Mouse (Mus musculus) intestine, embryonic 15.5 days (tissue): ENCODE measurements around the gene Klrb1. TPM values are rescaled to one million over a fixed set of nuclear protein-coding genes. Genes with fewer than 3 reads are reported as not detected.
A peak's percentile ranks its signal among the peaks of the same experiment; 100 is the strongest.
"Not testable (repeated sequence)": the region's sequence is repeated elsewhere in the genome, so short reads cannot be mapped to it uniquely, and the experiment has no call there.

Experiments
- ATAC-seq: fragments of 200-750 bp; cut with Nextera tagmentation; 2 replicates; pipeline ENCODE4 v1.8.0; 2017; ENCODE audit warnings: moderate TSS enrichment, moderate library complexity
- H3K27ac ChIP-seq: fragments of 300-500 bp; sonication (generic); 2 replicates; pipeline ENCODE4 v1.5.1; 2015; ENCODE audit warnings: mild to moderate bottlenecking, inconsistent platforms
- H3K27me3 ChIP-seq: fragments of 300-500 bp; sonication (generic); replicated peaks from 2 replicates; pipeline ENCODE4 v1.6.1; 2015; ENCODE audit warnings: inconsistent platforms
- H3K36me3 ChIP-seq: fragments of 300-500 bp; sonication (generic); 2 replicates; pipeline ENCODE4 v1.6.1; 2015; ENCODE audit warnings: inconsistent platforms
- H3K4me1 ChIP-seq: fragments of 300-500 bp; sonication (generic); replicated peaks from 2 replicates; pipeline ENCODE4 v1.6.1; 2015; ENCODE audit warnings: inconsistent platforms
- H3K4me2 ChIP-seq: fragments of 300-500 bp; sonication (generic); replicated peaks from 2 replicates; pipeline ENCODE4 v1.6.1; 2015; ENCODE audit warnings: mild to moderate bottlenecking, inconsistent platforms
- H3K4me3 ChIP-seq: fragments of 300-500 bp; sonication (generic); replicated peaks from 2 replicates; pipeline ENCODE4 v1.5.1; 2015; ENCODE audit warnings: inconsistent platforms
- H3K9ac ChIP-seq: fragments of 300-500 bp; sonication (generic); 2 replicates; pipeline ENCODE4 v1.6.1; 2015; ENCODE audit warnings: inconsistent platforms
- H3K9me3 ChIP-seq: fragments of 300-500 bp; sonication (generic); 2 replicates; pipeline ENCODE4 v1.6.1; 2016; ENCODE audit warnings: inconsistent platforms
- WGBS: fragments of 180-500 bp; shearing (Covaris S2); methylation state at CpG from one replicate; pipeline ENCODE4 v1.1.7; 2015; 5-methylcytosine and 5-hydroxymethylcytosine counted together
- polyA plus RNA-seq: library from polyadenylated mRNA; unstranded; fragments of >200 nt; fragmentation: Nextera tagmentation; extraction: Ambion mirVana; gene quantifications from 2 replicates; pipeline ENCODE4 v1.2.1, GENCODE M21; 2015

The Klrb1 gene
- polyA plus RNA-seq: not detected in 2 replicates

GRCm38 (mm10) chr6:128722959-128723358 is at the start of gene Klrb1:
Klrb1 (minus strand) TSS chr6:128723059.
- Histone ChIP-seq H3K36me3 (no peaks in the 10 kb centered on the region), H3K27ac (no peak within 1 kb of the TSS), H3K27me3 (no peaks in the 10 kb centered on the region), H3K4me3 (no peak within 1 kb of the TSS), H3K4me2 (no peak within 1 kb of the TSS), H3K4me1 (no peaks in the 10 kb centered on the region), H3K9me3 (no peaks in the 10 kb centered on the region), H3K9ac (no peak within 1 kb of the TSS)
- whole genome bisulfite sequencing: 82% methylated on average over 4 of the region's 4 CpGs
- no peak for ATAC-seq

- H3K9me3 ChIP-seq: no peaks in the 10 kb centered on the region
- H3K4me3 ChIP-seq: no peak overlapping the region
- WGBS: 65% methylated on average over 10 of the region's 10 CpGs
- peak; percentile 50 for ATAC-seq
- no peak overlapping the region for H3K27ac ChIP-seq
- peak overlapping the region; percentile 7 for H3K4me2 ChIP-seq
- no peaks in the 10 kb centered on the region for H3K36me3 ChIP-seq
- H3K4me1 ChIP-seq: no peaks in the 10 kb centered on the region
- no peak overlapping the region for H3K9ac ChIP-seq
- no peaks in the 10 kb centered on the region for H3K27me3 ChIP-seq
Measured at GRCm38 (mm10) chr6:128769481-128770253, 46.8 kb upstream of the Klrb1 start.

GRCm38 (mm10) chr6:128768047-128768446 is 45.2 kb upstream of the Klrb1 start:
- H3K4me1 ChIP-seq: no peaks in the 10 kb centered on the region
- H3K4me2 ChIP-seq: no peak overlapping the region
- H3K36me3 ChIP-seq: no peaks in the 10 kb centered on the region
- H3K9ac ChIP-seq: no peak overlapping the region
- no peak for ATAC-seq
- H3K27me3 ChIP-seq: no peaks in the 10 kb centered on the region
- no peak overlapping the region for H3K4me3 ChIP-seq
- no peaks in the 10 kb centered on the region for H3K9me3 ChIP-seq
- WGBS: 78% methylated on average over 4 of the region's 4 CpGs
- no peak overlapping the region for H3K27ac ChIP-seq

DNA sequence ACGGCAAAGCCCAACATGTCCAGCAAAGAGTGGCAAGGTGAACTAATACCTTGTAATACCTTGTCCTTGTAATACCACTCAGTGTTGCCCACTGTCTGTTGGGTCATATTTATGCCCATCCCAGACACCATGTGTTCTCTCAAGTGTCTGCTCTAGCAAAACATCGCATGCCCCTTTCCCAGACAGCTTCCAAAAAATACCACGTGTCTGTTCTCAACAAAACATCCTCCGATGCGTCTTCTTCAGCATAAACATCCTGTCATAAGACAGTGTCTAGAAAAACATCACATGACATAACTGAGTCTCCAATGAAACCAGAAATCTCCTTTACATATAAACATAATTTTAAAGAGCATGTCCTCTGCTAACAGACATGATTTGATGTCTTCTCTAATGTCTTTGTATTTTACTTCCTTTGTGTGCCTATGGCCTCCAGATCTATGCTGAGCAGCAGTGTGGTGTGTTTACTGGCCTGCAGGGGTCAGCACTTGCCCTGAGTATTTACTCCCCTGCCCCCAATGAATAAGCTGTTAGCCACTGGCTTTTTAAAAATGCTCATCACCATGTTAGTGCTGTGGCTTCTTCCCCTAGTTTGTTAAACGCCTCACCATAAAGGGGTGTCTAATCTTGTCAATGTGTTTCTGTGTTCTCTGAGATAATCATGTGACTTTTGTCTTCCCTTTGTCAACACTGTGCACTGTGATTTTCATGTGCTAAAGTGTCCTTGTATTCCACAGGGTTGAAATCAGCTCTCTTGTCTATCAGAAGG is 43.8 kb upstream of the Klrb1 start:
- H3K4me1 ChIP-seq, H3K9me3 ChIP-seq, H3K27me3 ChIP-seq, H3K4me3 ChIP-seq, H3K27ac ChIP-seq, H3K36me3 ChIP-seq, H3K9ac ChIP-seq, ATAC-seq, H3K4me2 ChIP-seq: not testable (repeated sequence)
- WGBS: 44% methylated on average over 6 of the region's 6 CpGs

DNA sequence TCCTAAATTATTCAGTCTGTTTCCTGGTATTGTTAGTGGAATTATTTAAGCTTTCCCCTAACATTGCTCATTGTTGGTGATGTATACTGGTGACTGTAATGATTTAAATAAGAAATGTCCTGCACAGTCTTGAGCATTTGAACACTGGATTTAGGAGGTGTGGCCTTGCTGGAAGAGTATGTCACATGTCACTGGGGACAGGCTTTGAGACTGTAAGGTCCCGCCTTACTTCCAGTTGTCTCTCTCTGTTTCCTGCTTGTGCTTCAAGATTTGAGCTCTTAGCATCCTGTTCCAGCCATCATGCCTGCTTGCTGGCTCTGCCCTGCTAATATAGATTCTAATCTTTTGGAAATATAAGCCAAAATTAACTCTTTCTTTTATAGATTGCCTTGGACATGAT is 42.4 kb upstream of the Klrb1 start:
- H3K27me3 ChIP-seq: no peaks in the 10 kb centered on the region
- peaks cover 3% of the 10 kb centered on the region; the same call in 1 of the 2 replicates for H3K4me1 ChIP-seq
- H3K27ac ChIP-seq: no peak overlapping the region
- H3K9ac ChIP-seq: no peak overlapping the region
- WGBS: 79% methylated on average over 1 of the region's 1 CpGs
- no peak overlapping the region for H3K4me3 ChIP-seq
- ATAC-seq: no peak
- H3K9me3 ChIP-seq: no peaks in the 10 kb centered on the region
- H3K36me3 ChIP-seq: no peaks in the 10 kb centered on the region
- no peak overlapping the region for H3K4me2 ChIP-seq

- Histone ChIP-seq H3K4me1 (peaks cover 3% of the 10 kb centered on the region; the same call in 1 of the 2 replicates), H3K27me3 (no peaks in the 10 kb centered on the region), H3K9me3 (no peaks in the 10 kb centered on the region), H3K4me3 (peak overlapping the region; percentile 22), H3K27ac (no peak overlapping the region), H3K9ac (no peak overlapping the region), H3K4me2 (peak overlapping the region; percentile 41), H3K36me3 (no peaks in the 10 kb centered on the region)
- 24% methylated on average over 5 of the region's 5 CpGs for WGBS
- no peak for ATAC-seq
Measured at GRCm38 (mm10) chr6:128764598-128764997, 41.7 kb upstream of the Klrb1 start.

DNA sequence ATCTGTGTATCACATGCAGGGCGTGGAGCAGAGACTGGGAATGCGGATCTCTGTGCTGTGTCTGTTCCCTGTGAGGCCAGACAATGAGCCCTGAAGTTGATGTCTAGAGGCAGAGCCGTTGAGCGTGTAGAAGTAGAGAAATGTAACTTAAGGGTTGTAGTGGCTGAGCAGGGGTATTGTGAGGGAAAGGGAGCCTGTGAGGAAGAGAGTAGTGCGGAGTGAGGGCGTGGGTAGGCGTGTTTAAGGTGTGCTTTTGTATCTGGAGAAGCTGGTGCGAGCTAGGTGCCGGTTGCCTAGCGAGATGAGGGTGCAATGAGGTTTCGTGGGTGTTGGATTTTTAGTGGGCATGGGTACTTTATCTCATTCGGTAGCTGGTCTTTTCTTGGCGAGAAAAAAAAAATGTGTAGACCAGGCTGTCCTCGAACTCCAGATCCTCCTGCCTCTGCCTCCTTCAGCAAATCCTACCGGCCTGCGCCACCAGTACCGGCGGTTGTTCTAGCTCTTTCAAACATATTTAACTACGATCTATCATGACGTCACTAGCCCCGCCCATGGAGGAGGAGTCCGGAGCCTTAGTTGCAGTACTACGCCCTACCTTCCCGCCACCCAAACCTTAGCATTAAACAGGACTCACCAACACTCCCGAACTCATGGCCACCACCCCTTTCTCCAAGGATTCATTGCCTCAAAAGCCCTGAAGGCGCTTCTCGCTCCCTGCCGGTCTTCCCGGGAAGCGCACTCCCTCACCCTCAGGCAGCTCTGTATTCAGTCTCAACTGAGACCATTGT is 41.1 kb upstream of the Klrb1 start:
- H3K27ac ChIP-seq: peak overlapping the region; percentile 77
- H3K4me1 ChIP-seq: peaks cover 3% of the 10 kb centered on the region; the same call in 1 of the 2 replicates
- 1% methylated on average over 30 of the region's 30 CpGs for WGBS
- peak overlapping the region; percentile 54 for H3K4me3 ChIP-seq
- H3K9me3 ChIP-seq: no peaks in the 10 kb centered on the region
- H3K9ac ChIP-seq: peak overlapping the region; percentile 54
- no peaks in the 10 kb centered on the region for H3K36me3 ChIP-seq
- peak; percentile 93 for ATAC-seq
- H3K27me3 ChIP-seq: no peaks in the 10 kb centered on the region
- H3K4me2 ChIP-seq: peak overlapping the region; percentile 74

DNA sequence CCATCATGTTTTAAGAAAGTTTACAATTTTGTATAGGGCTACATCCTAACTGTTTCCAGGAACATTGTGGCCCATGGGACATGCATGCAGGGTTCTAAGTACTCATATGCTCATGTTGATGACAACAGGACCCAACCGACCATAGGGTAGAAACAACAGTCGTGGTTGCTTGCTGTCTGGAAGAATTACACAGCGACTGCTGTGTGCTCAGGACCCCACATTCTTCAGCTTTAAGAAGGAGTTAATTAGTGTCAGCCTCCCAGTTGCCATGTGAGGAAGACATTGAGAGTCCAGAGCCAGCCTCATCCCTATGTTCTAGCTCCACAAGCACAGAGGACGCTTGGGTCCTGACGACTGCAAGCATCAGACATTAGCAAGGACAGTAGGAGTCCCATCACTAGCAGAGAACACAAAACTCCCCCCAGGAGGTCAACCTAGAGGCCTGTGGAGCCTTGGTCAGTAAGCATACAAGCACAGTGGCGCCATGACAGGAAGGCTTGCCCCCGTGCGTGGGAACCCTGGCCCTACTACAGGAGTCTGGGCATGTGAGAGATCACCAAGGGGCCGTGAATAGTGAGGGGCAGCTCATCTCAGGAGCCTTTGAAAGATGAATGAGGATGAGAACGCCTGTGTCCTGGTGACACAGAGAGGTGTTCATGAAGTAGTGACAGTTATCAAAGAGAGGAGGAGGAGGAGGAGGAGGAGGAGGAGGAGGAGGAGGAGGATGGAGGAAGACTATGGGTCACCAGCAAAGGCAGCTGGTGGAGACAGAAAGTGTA is 40.2 kb upstream of the Klrb1 start:
- Histone ChIP-seq H3K4me2 (peak overlapping the region; percentile 74), H3K4me3 (peak overlapping the region; percentile 54)
- H3K9ac ChIP-seq, ATAC-seq, H3K36me3 ChIP-seq, H3K4me1 ChIP-seq, H3K27ac ChIP-seq, H3K27me3 ChIP-seq, H3K9me3 ChIP-seq: not testable (repeated sequence)
- WGBS: 76% methylated on average over 9 of the region's 10 CpGs

DNA sequence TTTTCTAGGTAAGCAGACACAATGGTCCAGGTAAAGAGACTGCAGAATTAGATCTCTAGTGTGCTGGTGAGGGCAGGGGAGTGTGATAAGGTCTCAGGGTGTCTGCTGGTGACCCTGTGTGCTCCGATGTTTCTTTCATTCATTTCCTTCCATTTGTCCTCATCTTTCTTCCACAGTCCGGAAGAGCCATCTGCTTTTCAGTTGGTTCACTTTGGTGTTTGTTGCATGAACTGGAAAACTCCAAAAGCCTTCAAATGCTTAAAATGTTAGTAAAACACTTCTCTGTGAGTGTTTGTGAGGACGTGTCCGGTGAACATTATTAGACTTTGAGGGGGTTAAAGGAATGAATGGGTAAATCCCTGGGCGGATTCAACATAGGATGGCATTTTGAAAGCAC is 38.3 kb upstream of the Klrb1 start:
- H3K4me1 ChIP-seq: peaks cover 3% of the 10 kb centered on the region; the same call in 1 of the 2 replicates
- H3K27ac ChIP-seq: no peak overlapping the region; the same call in 1 of the 2 replicates
- H3K27me3 ChIP-seq: no peaks in the 10 kb centered on the region
- H3K4me3 ChIP-seq: peak overlapping the region; percentile 63
- no peaks in the 10 kb centered on the region for H3K9me3 ChIP-seq
- ATAC-seq: no peak
- 41% methylated on average over 5 of the region's 5 CpGs for WGBS
- H3K4me2 ChIP-seq: peak overlapping the region; percentile 51
- H3K9ac ChIP-seq: peak overlapping the region; percentile 30
- no peaks in the 10 kb centered on the region for H3K36me3 ChIP-seq

- not testable (repeated sequence) for H3K36me3 ChIP-seq, H3K9me3 ChIP-seq, H3K4me1 ChIP-seq, H3K27me3 ChIP-seq
- peak overlapping the region; percentile 85 for H3K27ac ChIP-seq
- peak overlapping the region; percentile 51 for H3K4me2 ChIP-seq
- peak overlapping the region; percentile 59 for H3K9ac ChIP-seq
- H3K4me3 ChIP-seq: peak overlapping the region; percentile 63
- WGBS: under 1% methylated on average over 44 of the region's 44 CpGs
- ATAC-seq: peak; percentile 75
Measured at GRCm38 (mm10) chr6:128760416-128761143, 37.7 kb upstream of the Klrb1 start.

GRCm38 (mm10) chr6:128760016-128760415 is 37.2 kb upstream of the Klrb1 start:
- peak overlapping the region; percentile 63 for H3K4me3 ChIP-seq
- H3K36me3 ChIP-seq, H3K4me1 ChIP-seq, H3K9me3 ChIP-seq, H3K27me3 ChIP-seq: not testable (repeated sequence)
- H3K9ac ChIP-seq: peak overlapping the region; percentile 59
- under 1% methylated on average over 22 of the region's 22 CpGs for WGBS
- peak; percentile 38 for ATAC-seq
- H3K27ac ChIP-seq: peak overlapping the region; percentile 85
- H3K4me2 ChIP-seq: peak overlapping the region; percentile 47
